Mouse (Mus musculus): Measurements from ENCODE around the gene Zxdc. TPM values are rescaled to one million over a fixed set of nuclear protein-coding genes. Genes with fewer than 3 reads are reported as not detected.

Gene Zxdc
- polyA plus RNA-seq, 1 experiment from 2014 or later, result 16.2 TPM

DNA sequence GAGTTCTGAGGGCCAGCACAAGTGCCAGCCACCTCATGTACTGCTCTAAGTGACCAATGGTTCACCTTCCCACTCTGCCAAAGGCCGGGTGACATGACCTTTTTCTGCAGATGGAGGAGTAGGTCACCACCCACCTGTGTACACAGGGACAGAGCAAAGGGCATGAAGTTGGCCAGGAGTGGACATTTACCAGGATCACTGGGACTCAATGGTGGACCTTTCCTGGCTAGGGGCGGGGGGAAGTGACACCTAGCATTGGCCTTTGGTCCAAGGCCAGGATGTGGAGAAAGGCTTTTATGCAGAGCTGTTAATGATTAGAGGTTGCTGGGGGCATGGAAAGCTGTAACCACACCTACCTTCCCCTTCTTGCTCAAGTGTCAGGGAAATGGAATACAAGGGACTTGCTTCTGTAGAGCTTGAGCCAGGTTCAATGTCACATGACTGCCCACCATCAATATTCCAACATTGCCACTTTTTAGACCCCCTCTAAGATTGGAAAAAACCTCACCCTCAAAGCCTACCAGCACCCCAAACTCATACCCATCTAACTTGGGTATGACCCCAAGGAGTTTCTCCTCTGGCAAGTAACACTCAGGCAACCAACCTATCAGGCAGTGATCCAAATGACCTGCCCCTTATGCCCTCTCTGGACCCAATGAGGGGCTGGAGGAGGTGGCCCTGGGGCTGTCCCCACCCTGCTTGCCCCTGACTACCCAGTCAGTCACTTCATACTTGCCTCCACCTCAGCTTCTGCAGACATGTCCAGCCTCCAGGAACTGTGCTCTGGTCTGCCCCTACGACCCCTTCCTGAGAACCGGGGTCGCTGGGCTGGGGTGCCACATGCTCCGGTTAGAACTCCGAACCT lies 36.5 kb upstream of the Zxdc start, which contains the start of gene Uroc1:
TSS of gene Uroc1 (plus strand) at position 724 of the 865 bp plus-strand sequence.
- no peak for ATAC-seq (ENCODE audit: low FRiP score, low TSS enrichment)
- no peak for DNase-seq
- Histone ChIP-seq H3K9ac (replicated peaks; ENCODE audit: low read length) (no peak within 1 kb of the TSS), H3K4me2 (ENCODE audit: low read length) (no peak within 1 kb of the TSS), H3K36me3 (ENCODE audit: control insufficient read depth, insufficient read depth, low read length) (no peaks in the 10 kb centered on the region), H3K4me1 (ENCODE audit: control insufficient read depth, insufficient read depth, low read length) (no peaks in the 10 kb centered on the region), H3K4me3 (replicated peaks; ENCODE audit: low read depth, low read length) (no peak within 1 kb of the TSS), H3K9me3 (ENCODE audit: control insufficient read depth, low read length) (no peaks in the 10 kb centered on the region), H3K27me3 (ENCODE audit: control insufficient read depth, insufficient read depth, low read length) (no peaks in the 10 kb centered on the region), H3K27ac (replicated peaks; ENCODE audit: low read depth, low read length) (no peak within 1 kb of the TSS)
- WGBS, result 83% methylated on average over 7 of the region's 7 CpGs

GRCm38 (mm10) chr6:90334244-90334643 lies 35.0 kb upstream of the Zxdc start:
- no peaks in the 10 kb centered on the region for H3K4me1 ChIP-seq (ENCODE audit: control insufficient read depth, insufficient read depth, low read length)
- DNase-seq (no peak), ATAC-seq (ENCODE audit: low FRiP score, low TSS enrichment) (no peak)
- H3K4me3 ChIP-seq (replicated peaks; ENCODE audit: low read depth, low read length), result no peak overlapping the region
- 79% methylated on average over 3 of the region's 3 CpGs for WGBS
- H3K36me3 ChIP-seq (ENCODE audit: control insufficient read depth, insufficient read depth, low read length), result no peaks in the 10 kb centered on the region
- no peak overlapping the region for H3K27ac ChIP-seq (replicated peaks; ENCODE audit: low read depth, low read length)
- H3K9me3 ChIP-seq (ENCODE audit: control insufficient read depth, low read length), result no peaks in the 10 kb centered on the region
- no peak overlapping the region for H3K9ac ChIP-seq (replicated peaks; ENCODE audit: low read length)
- H3K4me2 ChIP-seq (ENCODE audit: low read length), result no peak overlapping the region
- H3K27me3 ChIP-seq (ENCODE audit: control insufficient read depth, insufficient read depth, low read length), result no peaks in the 10 kb centered on the region

- H3K9ac ChIP-seq (replicated peaks; ENCODE audit: low read length), result no peak overlapping the region
- H3K4me1 ChIP-seq (ENCODE audit: control insufficient read depth, insufficient read depth, low read length), result no peaks in the 10 kb centered on the region
- DNase-seq (no peak), ATAC-seq (ENCODE audit: low FRiP score, low TSS enrichment) (no peak)
- no peak overlapping the region for H3K4me3 ChIP-seq (replicated peaks; ENCODE audit: low read depth, low read length)
- no peaks in the 10 kb centered on the region for H3K9me3 ChIP-seq (ENCODE audit: control insufficient read depth, low read length)
- H3K27me3 ChIP-seq (ENCODE audit: control insufficient read depth, insufficient read depth, low read length), result no peaks in the 10 kb centered on the region
- 73% methylated on average over 2 of the region's 2 CpGs for WGBS
- H3K36me3 ChIP-seq (ENCODE audit: control insufficient read depth, insufficient read depth, low read length), result no peaks in the 10 kb centered on the region
- no peak overlapping the region for H3K4me2 ChIP-seq (ENCODE audit: low read length)
- no peak overlapping the region for H3K27ac ChIP-seq (replicated peaks; ENCODE audit: low read depth, low read length)
These were observed 26.9 kb upstream of the Zxdc start for GRCm38 (mm10) chr6:90342343-90342742.

- Histone ChIP-seq H3K27ac (replicated peaks; ENCODE audit: low read depth, low read length) (no peak overlapping the region), H3K36me3 (ENCODE audit: control insufficient read depth, insufficient read depth, low read length) (no peaks in the 10 kb centered on the region), H3K4me1 (ENCODE audit: control insufficient read depth, insufficient read depth, low read length) (no peaks in the 10 kb centered on the region), H3K9ac (replicated peaks; ENCODE audit: low read length) (no peak overlapping the region), H3K27me3 (ENCODE audit: control insufficient read depth, insufficient read depth, low read length) (no peaks in the 10 kb centered on the region), H3K4me3 (replicated peaks; ENCODE audit: low read depth, low read length) (no peak overlapping the region), H3K9me3 (ENCODE audit: control insufficient read depth, low read length) (no peaks in the 10 kb centered on the region), H3K4me2 (ENCODE audit: low read length) (no peak overlapping the region)
- ATAC-seq (ENCODE audit: low FRiP score, low TSS enrichment) (no peak), DNase-seq (no peak)
- WGBS, result 85% methylated on average over 4 of the region's 4 CpGs
These were observed 22.1 kb upstream of the Zxdc start for GRCm38 (mm10) chr6:90347183-90347582.

- ATAC-seq (ENCODE audit: low FRiP score, low TSS enrichment), result no peak
- Histone ChIP-seq H3K4me2 (ENCODE audit: low read length) (no peak overlapping the region), H3K4me3 (replicated peaks; ENCODE audit: low read depth, low read length) (no peak overlapping the region), H3K4me1 (ENCODE audit: control insufficient read depth, insufficient read depth, low read length) (no peaks in the 10 kb centered on the region), H3K27me3 (ENCODE audit: control insufficient read depth, insufficient read depth, low read length) (no peaks in the 10 kb centered on the region), H3K27ac (replicated peaks; ENCODE audit: low read depth, low read length) (no peak overlapping the region), H3K36me3 (ENCODE audit: control insufficient read depth, insufficient read depth, low read length) (no peaks in the 10 kb centered on the region), H3K9ac (replicated peaks; ENCODE audit: low read length) (no peak overlapping the region), H3K9me3 (ENCODE audit: control insufficient read depth, low read length) (no peaks in the 10 kb centered on the region)
- WGBS, result 87% methylated on average over 4 of the region's 4 CpGs
- no peak for DNase-seq
These were observed 20.8 kb upstream of the Zxdc start for GRCm38 (mm10) chr6:90348500-90348899.

DNA sequence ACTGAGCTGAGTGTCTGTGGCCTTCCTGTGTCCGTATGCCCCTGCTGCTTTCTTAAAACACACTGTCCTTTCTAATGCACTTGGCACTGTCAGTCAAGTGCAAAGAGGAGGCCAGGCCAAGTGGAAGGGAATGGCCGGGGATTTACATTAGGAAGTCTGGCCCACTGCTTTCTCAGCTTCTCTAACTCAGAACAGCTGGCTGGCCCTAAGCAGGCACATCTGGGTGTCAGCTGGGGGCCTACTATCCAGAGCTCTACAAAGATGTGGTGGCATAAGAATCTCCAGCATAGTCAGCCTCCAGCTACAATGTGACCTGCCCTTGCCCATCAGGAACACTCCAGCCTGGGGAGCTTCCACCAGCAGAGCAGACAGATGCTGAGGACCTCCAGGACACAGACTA lies 19.3 kb upstream of the Zxdc start:
- WGBS, result 74% methylated on average over 2 of the region's 2 CpGs
- H3K4me2 ChIP-seq (ENCODE audit: low read length), result no peak overlapping the region
- H3K27ac ChIP-seq (replicated peaks; ENCODE audit: low read depth, low read length), result no peak overlapping the region
- ATAC-seq (ENCODE audit: low FRiP score, low TSS enrichment), result no peak
- no peak overlapping the region for H3K4me3 ChIP-seq (replicated peaks; ENCODE audit: low read depth, low read length)
- no peaks in the 10 kb centered on the region for H3K27me3 ChIP-seq (ENCODE audit: control insufficient read depth, insufficient read depth, low read length)
- no peak overlapping the region for H3K9ac ChIP-seq (replicated peaks; ENCODE audit: low read length)
- H3K36me3 ChIP-seq (ENCODE audit: control insufficient read depth, insufficient read depth, low read length), result no peaks in the 10 kb centered on the region
- H3K4me1 ChIP-seq (ENCODE audit: control insufficient read depth, insufficient read depth, low read length), result no peaks in the 10 kb centered on the region
- DNase-seq, result no peak
- H3K9me3 ChIP-seq (ENCODE audit: control insufficient read depth, low read length), result no peaks in the 10 kb centered on the region

- no peaks in the 10 kb centered on the region for H3K36me3 ChIP-seq (ENCODE audit: control insufficient read depth, insufficient read depth, low read length)
- no peaks in the 10 kb centered on the region for H3K4me1 ChIP-seq (ENCODE audit: control insufficient read depth, insufficient read depth, low read length)
- H3K4me3 ChIP-seq (replicated peaks; ENCODE audit: low read depth, low read length), result no peak overlapping the region
- no peaks in the 10 kb centered on the region for H3K27me3 ChIP-seq (ENCODE audit: control insufficient read depth, insufficient read depth, low read length)
- no peak overlapping the region for H3K4me2 ChIP-seq (ENCODE audit: low read length)
- no peaks in the 10 kb centered on the region for H3K9me3 ChIP-seq (ENCODE audit: control insufficient read depth, low read length)
- ATAC-seq (ENCODE audit: low FRiP score, low TSS enrichment), result no peak
- H3K27ac ChIP-seq (replicated peaks; ENCODE audit: low read depth, low read length), result no peak overlapping the region
- whole genome bisulfite sequencing, result 73% methylated on average over 5 of the region's 5 CpGs
- H3K9ac ChIP-seq (replicated peaks; ENCODE audit: low read length), result no peak overlapping the region
- DNase-seq, result no peak
These were observed 11.2 kb upstream of the Zxdc start for GRCm38 (mm10) chr6:90358142-90358541.

DNA sequence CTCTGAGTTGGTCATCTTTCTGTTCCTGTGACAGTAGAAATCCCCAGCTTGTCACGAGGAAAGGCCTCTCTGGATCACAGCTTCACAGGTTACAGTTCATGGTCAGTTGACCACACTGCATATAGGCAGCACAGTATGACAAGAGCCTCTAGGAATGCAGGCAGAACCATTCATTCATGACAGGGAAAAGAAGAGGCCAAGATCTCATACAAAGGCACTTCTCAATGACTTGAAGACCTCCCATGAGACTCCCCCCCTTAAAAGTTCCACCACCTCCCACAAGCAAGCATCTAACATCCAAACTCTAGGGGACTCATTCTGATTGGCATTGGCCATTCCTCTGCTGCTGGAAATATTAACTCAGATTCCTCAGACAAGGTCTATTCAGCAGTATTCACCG lies 9.8 kb upstream of the Zxdc start:
- H3K27ac ChIP-seq (replicated peaks; ENCODE audit: low read depth, low read length), result no peak overlapping the region
- no peaks in the 10 kb centered on the region for H3K27me3 ChIP-seq (ENCODE audit: control insufficient read depth, insufficient read depth, low read length)
- H3K9ac ChIP-seq (replicated peaks; ENCODE audit: low read length), result no peak overlapping the region
- H3K4me2 ChIP-seq (ENCODE audit: low read length), result no peak overlapping the region
- no peak overlapping the region for H3K4me3 ChIP-seq (replicated peaks; ENCODE audit: low read depth, low read length)
- no peaks in the 10 kb centered on the region for H3K36me3 ChIP-seq (ENCODE audit: control insufficient read depth, insufficient read depth, low read length)
- 43% methylated on average over 2 of the region's 2 CpGs for WGBS
- no peaks in the 10 kb centered on the region for H3K4me1 ChIP-seq (ENCODE audit: control insufficient read depth, insufficient read depth, low read length)
- no peak for ATAC-seq (ENCODE audit: low FRiP score, low TSS enrichment)
- DNase-seq, result no peak
- no peaks in the 10 kb centered on the region for H3K9me3 ChIP-seq (ENCODE audit: control insufficient read depth, low read length)
